Mouse (Mus musculus) myocyte (in vitro differentiated cells): ENCODE measurements at regions not wholly inside any gene's neighbourhood (a gene's known extent, or its start where the extent isn't known, plus 50 kb on each side); places are given as distances from the start of the nearest gene placed in this dataset.

ENCODE experiments used
- H3K27me3 ChIP-seq: one replicate; pipeline ENCODE4 v1.6.1; 2011; ENCODE audit not compliant: control insufficient read depth, insufficient read depth, insufficient read length
- H3K36me3 ChIP-seq: one replicate; pipeline ENCODE4 v1.6.1; 2011; ENCODE audit not compliant: control insufficient read depth, insufficient read depth
- H3K4me2 ChIP-seq: one replicate; pipeline ENCODE4 v1.6.1; 2011; ENCODE audit warnings: low read depth, control low read depth
- H3K4me3 ChIP-seq: one replicate; pipeline ENCODE4 v1.5.1; 2011; ENCODE audit warnings: mild to moderate bottlenecking, control low read depth, moderate library complexity
- H3K79me2 ChIP-seq: one replicate; pipeline ENCODE4 v1.6.1; 2011; ENCODE audit not compliant: control insufficient read depth, insufficient read depth
- H3ac ChIP-seq: one replicate; pipeline ENCODE4 v1.6.1; 2011; ENCODE audit not compliant: control insufficient read depth, insufficient read length
- CEBPB ChIP-seq: IDR thresholded peaks from 2 replicates; pipeline ENCODE4 v1.6.1; 2011; ENCODE audit warnings: mild to moderate bottlenecking, moderate library complexity; ENCODE audit not compliant: poor library complexity, insufficient read depth, severe bottlenecking
- E2F4 ChIP-seq: IDR thresholded peaks from one replicate; pipeline ENCODE4 v1.6.1; 2011; ENCODE audit warnings: mild to moderate bottlenecking, control low read depth, moderate library complexity; ENCODE audit not compliant: insufficient read depth
- MAX ChIP-seq: IDR thresholded peaks from one replicate; pipeline ENCODE4 v1.6.1; 2011; ENCODE audit warnings: low read depth, mild to moderate bottlenecking, control low read depth
- MYOD1 ChIP-seq, 3 experiments: IDR thresholded peaks; one replicate each; pipeline ENCODE4 v1.6.1; 2011; ENCODE audit warnings: control low read depth in 2 of 3, low read depth in 2 of 3, mild to moderate bottlenecking in 2 of 3, moderate library complexity in 1 of 3; ENCODE audit not compliant: insufficient read length in 2 of 3, control insufficient read depth in 1 of 3
- MYOG ChIP-seq, 3 experiments: IDR thresholded peaks; one replicate each; pipeline ENCODE4 v1.6.1; 2011; ENCODE audit warnings: control low read depth in 2 of 3, low read depth in 2 of 3, mild to moderate bottlenecking in 2 of 3; ENCODE audit not compliant: insufficient read length in 2 of 3, control insufficient read depth in 1 of 3, insufficient read depth in 1 of 3
- POLR2A ChIP-seq: IDR thresholded peaks from one replicate; pipeline ENCODE4 v1.6.1; 2011; ENCODE audit warnings: low read depth, mild to moderate bottlenecking, control low read depth, moderate library complexity; ENCODE audit not compliant: insufficient read length
- POLR2AphosphoS2 ChIP-seq: IDR thresholded peaks from one replicate; pipeline ENCODE4 v1.6.1; 2011; ENCODE audit warnings: low read depth, control low read depth; ENCODE audit not compliant: insufficient read length
- REST ChIP-seq: IDR thresholded peaks from one replicate; pipeline ENCODE4 v1.6.1; 2011; ENCODE audit warnings: mild to moderate bottlenecking, control low read depth, moderate library complexity; ENCODE audit not compliant: insufficient read depth, insufficient read length
- SRF ChIP-seq: IDR thresholded peaks from one replicate; pipeline ENCODE4 v1.6.1; 2011; ENCODE audit warnings: low read depth; ENCODE audit not compliant: control insufficient read depth, insufficient read length
- TCF12 ChIP-seq: IDR thresholded peaks from one replicate; pipeline ENCODE4 v1.6.1; 2011; ENCODE audit warnings: mild to moderate bottlenecking, control low read depth; ENCODE audit not compliant: poor library complexity, insufficient read depth, severe bottlenecking
- TCF3 ChIP-seq: IDR thresholded peaks from one replicate; pipeline ENCODE4 v1.6.1; 2011; ENCODE audit warnings: low read depth, control low read depth; ENCODE audit not compliant: insufficient read length
- USF1 ChIP-seq: IDR thresholded peaks from one replicate; pipeline ENCODE4 v1.6.1; 2011; ENCODE audit warnings: low read depth, mild to moderate bottlenecking, control low read depth, moderate library complexity

GRCm38 (mm10) chr15:59196351-59196750, 307.3 kb downstream of the Gm49356 start:
- Histone ChIP-seq H3K79me2 (no peaks in the 10 kb centered on the region), H3K36me3 (no peaks in the 10 kb centered on the region), H3K4me3 (no peak overlapping the region), H3K4me2 (no peak overlapping the region), H3K27me3 (no peaks in the 10 kb centered on the region), H3ac (no peak overlapping the region)
- TF ChIP-seq POLR2A (no peak), CEBPB (no peak), USF1 (no peak), MYOG (IDR thresholded peaks at IDR 0.05; ENCODE audit: control insufficient read depth in 1 of 3, insufficient read depth in 1 of 3, insufficient read length in 2 of 3, low read depth in 2 of 3) (no peak), MYOD1 (IDR thresholded peaks at IDR 0.05; ENCODE audit: control insufficient read depth in 1 of 3, insufficient read length in 2 of 3, low read depth in 2 of 3) (no peak), POLR2AphosphoS2 (no peak), E2F4 (no peak), REST (no peak), TCF3 (no peak), TCF12 (no peak)

- TF ChIP-seq CEBPB (no peak), POLR2AphosphoS2 (no peak), E2F4 (no peak), MYOD1 (IDR thresholded peaks at IDR 0.05; ENCODE audit: control insufficient read depth in 1 of 3, insufficient read length in 2 of 3, low read depth in 2 of 3) (peak in 2 of 3 experiments; percentile 50 to 61), USF1 (no peak), POLR2A (no peak), MAX (no peak), SRF (no peak), TCF12 (peak; percentile 8), REST (no peak), MYOG (IDR thresholded peaks at IDR 0.05; ENCODE audit: control insufficient read depth in 1 of 3, insufficient read depth in 1 of 3, insufficient read length in 2 of 3, low read depth in 2 of 3) (no peak), TCF3 (no peak)
- Histone ChIP-seq H3K4me2 (peak overlapping the region; percentile 62), H3K4me3 (no peak overlapping the region), H3K27me3 (no peaks in the 10 kb centered on the region), H3K79me2 (no peaks in the 10 kb centered on the region), H3ac (no peak overlapping the region), H3K36me3 (no peaks in the 10 kb centered on the region)
Measured at GRCm38 (mm10) chr15:59197455-59198391, 308.6 kb downstream of the Gm49356 start.

GRCm38 (mm10) chr15:59201386-59201785, 312.3 kb downstream of the Gm49356 start:
- Histone ChIP-seq H3K4me2 (no peak overlapping the region), H3ac (no peak overlapping the region), H3K4me3 (no peak overlapping the region), H3K36me3 (no peaks in the 10 kb centered on the region), H3K79me2 (no peaks in the 10 kb centered on the region), H3K27me3 (no peaks in the 10 kb centered on the region)
- no peak for TF ChIP-seq MYOG (IDR thresholded peaks at IDR 0.05; ENCODE audit: control insufficient read depth in 1 of 3, insufficient read depth in 1 of 3, insufficient read length in 2 of 3, low read depth in 2 of 3)
- no peak for TF ChIP-seq SRF
- no peak for TF ChIP-seq USF1
- TF ChIP-seq POLR2A = no peak
- TF ChIP-seq REST = no peak
- TF ChIP-seq TCF12 = no peak
- TF ChIP-seq POLR2AphosphoS2 = no peak
- no peak for TF ChIP-seq TCF3
- TF ChIP-seq CEBPB = no peak
- TF ChIP-seq E2F4 = no peak
- TF ChIP-seq MAX = no peak
- TF ChIP-seq MYOD1 (IDR thresholded peaks at IDR 0.05; ENCODE audit: control insufficient read depth in 1 of 3, insufficient read length in 2 of 3, low read depth in 2 of 3) = no peak

GRCm38 (mm10) chr15:59201894-59202670, 313.0 kb downstream of the Gm49356 start:
- Histone ChIP-seq H3K27me3 (no peaks in the 10 kb centered on the region), H3K4me2 (no peak overlapping the region), H3K4me3 (no peak overlapping the region), H3K36me3 (no peaks in the 10 kb centered on the region), H3ac (no peak overlapping the region), H3K79me2 (no peaks in the 10 kb centered on the region)
- TF ChIP-seq E2F4 = no peak
- no peak for TF ChIP-seq CEBPB
- no peak for TF ChIP-seq SRF
- TF ChIP-seq TCF12 = no peak
- no peak for TF ChIP-seq POLR2A
- no peak for TF ChIP-seq MYOG (IDR thresholded peaks at IDR 0.05; ENCODE audit: control insufficient read depth in 1 of 3, insufficient read depth in 1 of 3, insufficient read length in 2 of 3, low read depth in 2 of 3)
- no peak for TF ChIP-seq MYOD1 (IDR thresholded peaks at IDR 0.05; ENCODE audit: control insufficient read depth in 1 of 3, insufficient read length in 2 of 3, low read depth in 2 of 3)
- no peak for TF ChIP-seq MAX
- no peak for TF ChIP-seq POLR2AphosphoS2
- TF ChIP-seq USF1 = no peak
- no peak for TF ChIP-seq REST
- no peak for TF ChIP-seq TCF3
